Mouse (Mus musculus): ENCODE measurements around the gene Itgb4. TPM values are rescaled to one million over a fixed set of nuclear protein-coding genes. Genes with fewer than 3 reads are reported as not detected.

The Itgb4 gene
- polyA plus RNA-seq, 1 experiment from 2014 or later = 12.7 TPM

GRCm38 (mm10) chr11:115933747-115934110, 40.8 kb upstream of the Itgb4 start:
- TF ChIP-seq CTCF (IDR thresholded peaks at IDR 0.05; ENCODE audit: low read depth) (no peak), EP300 (optimal IDR thresholded peaks at IDR 0.05) (no peak)
- Histone ChIP-seq H3K27ac (replicated peaks) (0 out of 2 replicates have a peak overlapping the region, but pooled peaks have one; percentile 56), H3K36me3 (ENCODE audit: control insufficient read depth, insufficient read depth, low read length) (peaks cover 4% of the 10 kb centered on the region; the same call in 1 of the 2 replicates), H3K9ac (ENCODE audit: low read length) (peak overlapping the region; percentile 83), H3K27me3 (ENCODE audit: control insufficient read depth, insufficient read depth, low read length) (no peaks in the 10 kb centered on the region), H3K9me3 (ENCODE audit: control insufficient read depth, low read length) (no peaks in the 10 kb centered on the region), H3K4me1 (replicated peaks; ENCODE audit: control insufficient read depth, insufficient read depth) (peaks cover 13% of the 10 kb centered on the region; the same call in 1 of the 2 replicates), H3K4me2 (replicated peaks; ENCODE audit: low read depth) (peak overlapping the region; percentile 67), H3K4me3 (ENCODE audit: low read depth, low read length) (peak overlapping the region; percentile 70)
- DNase-seq (ENCODE audit: low spot score) (no peak), ATAC-seq (ENCODE audit: low FRiP score, low TSS enrichment) (peak; percentile 35; the same call in 1 of the 2 replicates)
- under 1% methylated on average over 16 of the region's 16 CpGs for WGBS

- Histone ChIP-seq H3K9me3 (ENCODE audit: control insufficient read depth, low read length) (no peaks in the 10 kb centered on the region), H3K36me3 (ENCODE audit: control insufficient read depth, insufficient read depth, low read length) (peaks cover 12% of the 10 kb centered on the region), H3K27me3 (ENCODE audit: control insufficient read depth, insufficient read depth, low read length) (no peaks in the 10 kb centered on the region), H3K4me3 (ENCODE audit: low read depth, low read length) (no peak overlapping the region), H3K4me1 (replicated peaks; ENCODE audit: control insufficient read depth, insufficient read depth) (no peaks in the 10 kb centered on the region), H3K4me2 (replicated peaks; ENCODE audit: low read depth) (no peak overlapping the region), H3K27ac (replicated peaks) (no peak overlapping the region), H3K9ac (ENCODE audit: low read length) (no peak overlapping the region)
- 30% methylated on average over 6 of the region's 6 CpGs for WGBS
- ATAC-seq (ENCODE audit: low FRiP score, low TSS enrichment) (0 out of 2 replicates have a peak, but pooled peaks have one; percentile 35), DNase-seq (ENCODE audit: low spot score) (peak; percentile 65)
- TF ChIP-seq CTCF (IDR thresholded peaks at IDR 0.05; ENCODE audit: low read depth) = peak; percentile 92
- TF ChIP-seq EP300 (optimal IDR thresholded peaks at IDR 0.05) = no peak
Measured at GRCm38 (mm10) chr11:115939690-115940329, 34.7 kb upstream of the Itgb4 start.

GRCm38 (mm10) chr11:115941980-115942379, 32.5 kb upstream of the Itgb4 start:
- WGBS = 76% methylated on average over 7 of the region's 7 CpGs
- TF ChIP-seq CTCF (IDR thresholded peaks at IDR 0.05; ENCODE audit: low read depth) (peak; percentile 60), EP300 (optimal IDR thresholded peaks at IDR 0.05) (no peak)
- H3K4me2 ChIP-seq (replicated peaks; ENCODE audit: low read depth) = no peak overlapping the region
- no peaks in the 10 kb centered on the region for H3K27me3 ChIP-seq (ENCODE audit: control insufficient read depth, insufficient read depth, low read length)
- H3K9ac ChIP-seq (ENCODE audit: low read length) = no peak overlapping the region
- H3K9me3 ChIP-seq (ENCODE audit: control insufficient read depth, low read length) = no peaks in the 10 kb centered on the region
- no peak overlapping the region for H3K27ac ChIP-seq (replicated peaks)
- ATAC-seq (ENCODE audit: low FRiP score, low TSS enrichment) = peak; percentile 39; the same call in 1 of the 2 replicates
- H3K4me3 ChIP-seq (ENCODE audit: low read depth, low read length) = no peak overlapping the region
- H3K4me1 ChIP-seq (replicated peaks; ENCODE audit: control insufficient read depth, insufficient read depth) = no peaks in the 10 kb centered on the region
- peaks cover 12% of the 10 kb centered on the region for H3K36me3 ChIP-seq (ENCODE audit: control insufficient read depth, insufficient read depth, low read length)
- no peak for DNase-seq (ENCODE audit: low spot score)

- ATAC-seq (ENCODE audit: low FRiP score, low TSS enrichment) (no peak; the same call in 1 of the 2 replicates), DNase-seq (ENCODE audit: low spot score) (no peak)
- no peak overlapping the region for H3K4me2 ChIP-seq (replicated peaks; ENCODE audit: low read depth)
- no peaks in the 10 kb centered on the region for H3K4me1 ChIP-seq (replicated peaks; ENCODE audit: control insufficient read depth, insufficient read depth)
- 76% methylated on average over 8 of the region's 8 CpGs for WGBS
- H3K36me3 ChIP-seq (ENCODE audit: control insufficient read depth, insufficient read depth, low read length) = peaks cover 10% of the 10 kb centered on the region
- no peaks in the 10 kb centered on the region for H3K9me3 ChIP-seq (ENCODE audit: control insufficient read depth, low read length)
- H3K9ac ChIP-seq (ENCODE audit: low read length) = no peak overlapping the region
- no peak overlapping the region for H3K4me3 ChIP-seq (ENCODE audit: low read depth, low read length)
- TF ChIP-seq CTCF (IDR thresholded peaks at IDR 0.05; ENCODE audit: low read depth) = no peak
- no peak for TF ChIP-seq EP300 (optimal IDR thresholded peaks at IDR 0.05)
- H3K27ac ChIP-seq (replicated peaks) = peak overlapping the region; percentile 67
- no peaks in the 10 kb centered on the region for H3K27me3 ChIP-seq (ENCODE audit: control insufficient read depth, insufficient read depth, low read length)
Measured at GRCm38 (mm10) chr11:115945247-115945646, 29.3 kb upstream of the Itgb4 start.

GRCm38 (mm10) chr11:115946221-115946828, 28.2 kb upstream of the Itgb4 start:
- H3K4me2 ChIP-seq (replicated peaks; ENCODE audit: low read depth) = no peak overlapping the region
- TF ChIP-seq CTCF (IDR thresholded peaks at IDR 0.05; ENCODE audit: low read depth) = no peak
- TF ChIP-seq EP300 (optimal IDR thresholded peaks at IDR 0.05) = no peak
- no peaks in the 10 kb centered on the region for H3K4me1 ChIP-seq (replicated peaks; ENCODE audit: control insufficient read depth, insufficient read depth)
- peaks cover 6% of the 10 kb centered on the region for H3K36me3 ChIP-seq (ENCODE audit: control insufficient read depth, insufficient read depth, low read length)
- no peak overlapping the region for H3K4me3 ChIP-seq (ENCODE audit: low read depth, low read length)
- 71% methylated on average over 9 of the region's 9 CpGs for WGBS
- H3K27ac ChIP-seq (replicated peaks) = peak overlapping the region; percentile 70
- H3K9me3 ChIP-seq (ENCODE audit: control insufficient read depth, low read length) = no peaks in the 10 kb centered on the region
- peak; percentile 30; the same call in 1 of the 2 replicates for ATAC-seq (ENCODE audit: low FRiP score, low TSS enrichment)
- no peaks in the 10 kb centered on the region for H3K27me3 ChIP-seq (ENCODE audit: control insufficient read depth, insufficient read depth, low read length)
- DNase-seq (ENCODE audit: low spot score) = no peak
- no peak overlapping the region for H3K9ac ChIP-seq (ENCODE audit: low read length)

- H3K4me3 ChIP-seq (ENCODE audit: low read depth, low read length) = no peak overlapping the region
- H3K4me2 ChIP-seq (replicated peaks; ENCODE audit: low read depth) = no peak overlapping the region
- H3K27ac ChIP-seq (replicated peaks) = no peak overlapping the region
- 79% methylated on average over 9 of the region's 9 CpGs for WGBS
- no peak overlapping the region for H3K9ac ChIP-seq (ENCODE audit: low read length)
- H3K27me3 ChIP-seq (ENCODE audit: control insufficient read depth, insufficient read depth, low read length) = no peaks in the 10 kb centered on the region
- TF ChIP-seq EP300 (optimal IDR thresholded peaks at IDR 0.05) (no peak), CTCF (IDR thresholded peaks at IDR 0.05; ENCODE audit: low read depth) (no peak)
- DNase-seq (ENCODE audit: low spot score) (no peak), ATAC-seq (ENCODE audit: low FRiP score, low TSS enrichment) (no peak)
- no peaks in the 10 kb centered on the region for H3K4me1 ChIP-seq (replicated peaks; ENCODE audit: control insufficient read depth, insufficient read depth)
- H3K36me3 ChIP-seq (ENCODE audit: control insufficient read depth, insufficient read depth, low read length) = peaks cover 3% of the 10 kb centered on the region; the same call in 1 of the 2 replicates
- H3K9me3 ChIP-seq (ENCODE audit: control insufficient read depth, low read length) = no peaks in the 10 kb centered on the region
Measured at GRCm38 (mm10) chr11:115948316-115948715, 26.2 kb upstream of the Itgb4 start.
